Mouse (Mus musculus) megakaryocyte, embryonic 14.5 days (primary cell): Measurements from ENCODE around the gene Nap1l5.

Experiments
- FLI1 ChIP-seq: IDR thresholded peaks from 2 replicates; pipeline ENCODE4 v1.6.1; 2012; ENCODE audit warnings: low read length, inconsistent platforms, mixed read lengths
- GATA1 ChIP-seq: IDR thresholded peaks from 3 replicates; pipeline ENCODE4 v1.6.1; 2012; ENCODE audit warnings: mixed read lengths, low read length, inconsistent platforms, borderline replicate concordance

DNA sequence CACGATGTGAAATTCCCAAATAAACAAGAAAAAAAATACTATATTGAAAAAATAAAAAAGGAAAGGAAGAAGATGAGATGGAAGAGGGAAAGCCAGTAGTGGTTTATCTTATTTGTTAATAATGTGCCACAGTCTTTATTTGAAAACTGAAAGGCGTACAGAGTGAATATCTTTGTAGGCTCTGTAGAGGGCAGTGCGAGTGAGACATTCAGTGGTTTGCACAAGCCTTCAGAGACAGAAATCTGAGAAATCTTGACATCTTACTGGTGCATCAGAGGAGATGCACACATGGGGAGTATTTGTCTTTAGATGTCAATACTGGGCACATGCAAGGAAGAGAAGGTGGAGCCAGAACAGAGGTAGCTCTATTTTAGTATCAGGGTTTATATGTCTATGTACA, 25.5 kb downstream of the Nap1l5 start:
- TF ChIP-seq GATA1 = no peak
- no peak for TF ChIP-seq FLI1
